Comparison of ENCODE assay signal across 8 mouse cellular contexts in the genomic region with DNA sequence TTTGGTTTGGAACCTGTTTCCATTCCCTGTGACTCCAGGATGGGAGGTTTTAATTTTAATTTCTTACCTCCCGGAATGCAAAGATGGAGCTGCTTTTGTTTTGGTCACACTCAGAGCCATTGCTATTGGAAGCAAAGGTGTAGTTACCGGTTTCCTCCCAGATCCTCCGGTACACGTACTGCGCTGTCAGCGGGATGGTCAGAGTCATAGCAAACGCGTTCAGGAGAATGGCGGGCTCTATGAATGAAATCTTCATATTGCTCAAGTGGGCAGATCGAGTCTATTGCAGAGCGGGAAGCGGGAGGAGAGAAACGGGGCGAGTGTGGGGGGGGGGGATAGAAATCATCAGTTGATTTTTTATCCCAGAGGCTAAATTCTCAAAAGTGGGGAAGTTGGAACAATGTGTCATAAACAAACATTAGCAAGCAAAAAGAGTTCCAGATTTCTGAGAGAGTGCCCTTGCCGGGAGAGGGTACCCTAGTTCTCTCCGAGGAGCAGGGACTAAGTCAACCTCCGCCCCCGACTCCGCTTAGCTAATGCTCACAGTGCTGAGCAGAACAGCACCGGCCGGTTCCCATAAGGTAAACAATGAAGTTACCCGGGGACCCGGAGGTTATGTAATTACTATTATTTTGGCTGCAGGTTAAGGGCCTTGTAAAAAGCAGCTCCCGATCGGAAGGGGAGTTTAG. TPM values are rescaled to one million over a fixed set of nuclear protein-coding genes. Genes with fewer than 3 reads are reported as not detected.
DNase-seq lines count a peak whose midpoint lies in the region; ATAC-seq lines count a peak whose summit lies in the region.

No protein-coding gene starts in this region.

- no peak for ATAC-seq in CD4-positive, CD25-positive, alpha-beta regulatory T cell, adult 4 months
- ATAC-seq in embryonic facial prominence, embryonic 13.5 days (ENCODE audit: insufficient number of reproducible peaks, insufficient read depth, low FRiP score, low TSS enrichment, low read depth) = no peak
- ATAC-seq in hindbrain, embryonic 15.5 days (ENCODE audit: low FRiP score, low read depth) = peak; percentile 31; the same call in 1 of the 2 replicates
- ATAC-seq in liver, embryonic 15.5 days (ENCODE audit: insufficient read depth) = peak; percentile 34
- peak; percentile 44 for ATAC-seq in neural tube, embryonic 14.5 days (ENCODE audit: low read depth)

- H3K4me3 ChIP-seq in embryonic facial prominence, embryonic 13.5 days = peak overlapping the region; percentile 70
- peak overlapping the region; percentile 60 for H3K4me3 ChIP-seq in hindbrain, embryonic 15.5 days
- H3K4me3 ChIP-seq in liver, embryonic 15.5 days (replicated peaks) = peak overlapping the region; percentile 75
- peak overlapping the region; percentile 63 for H3K4me3 ChIP-seq in neural tube, embryonic 14.5 days (ENCODE audit: low read depth, low read length)

- H3K9me3 ChIP-seq in embryonic facial prominence, embryonic 13.5 days = no peaks in the 10 kb centered on the region
- no peaks in the 10 kb centered on the region for H3K9me3 ChIP-seq in hindbrain, embryonic 15.5 days
- H3K9me3 ChIP-seq in liver, embryonic 15.5 days (replicated peaks) = no peaks in the 10 kb centered on the region
- no peaks in the 10 kb centered on the region for H3K9me3 ChIP-seq in neural tube, embryonic 14.5 days (ENCODE audit: control insufficient read depth, low read length)

- 2% methylated on average over 25 of the region's 25 CpGs for WGBS in embryonic facial prominence, embryonic 13.5 days
- under 1% methylated on average over 25 of the region's 25 CpGs for WGBS in hindbrain, embryonic 15.5 days
- WGBS in liver, embryonic 15.5 days (ENCODE audit: insufficient replicate concordance) = 2% methylated on average over 25 of the region's 25 CpGs
- 2% methylated on average over 25 of the region's 25 CpGs for whole genome bisulfite sequencing in neural tube, embryonic 14.5 days

- peaks cover 10% of the 10 kb centered on the region for H3K4me1 ChIP-seq in embryonic facial prominence, embryonic 13.5 days
- H3K4me1 ChIP-seq in hindbrain, embryonic 15.5 days (replicated peaks) = peaks cover 21% of the 10 kb centered on the region
- H3K4me1 ChIP-seq in liver, embryonic 15.5 days (replicated peaks) = peaks cover 56% of the 10 kb centered on the region
- H3K4me1 ChIP-seq in neural tube, embryonic 14.5 days (ENCODE audit: control insufficient read depth, insufficient read depth, low read length) = peaks cover 7% of the 10 kb centered on the region; the same call in 1 of the 2 replicates

- H3K4me2 ChIP-seq in embryonic facial prominence, embryonic 13.5 days = peak overlapping the region; percentile 94
- peak overlapping the region; percentile 80 for H3K4me2 ChIP-seq in hindbrain, embryonic 15.5 days
- peak overlapping the region; percentile 82 for H3K4me2 ChIP-seq in liver, embryonic 15.5 days
- peak overlapping the region; percentile 96 for H3K4me2 ChIP-seq in neural tube, embryonic 14.5 days (ENCODE audit: low read depth, low read length)

- peak; percentile 24 for DNase-seq in CD4-positive, CD25-positive, alpha-beta regulatory T cell, adult 2 months (ENCODE audit: low read depth, low spot score)
- peak; percentile 39 for DNase-seq in MEL-GATA-1-ER (ENCODE audit: extremely low read depth, low read depth)
- no peak for DNase-seq in left cerebral cortex, adult 8-10 months (ENCODE audit: low spot score in 2 of 2)

- H3K27ac ChIP-seq in embryonic facial prominence, embryonic 13.5 days = no peak overlapping the region
- H3K27ac ChIP-seq in hindbrain, embryonic 15.5 days (replicated peaks) = no peak overlapping the region
- H3K27ac ChIP-seq in liver, embryonic 15.5 days (replicated peaks) = peak overlapping the region; percentile 87
- H3K27ac ChIP-seq in neural tube, embryonic 14.5 days (ENCODE audit: low read depth, low read length) = no peak overlapping the region

- H3K27me3 ChIP-seq in embryonic facial prominence, embryonic 13.5 days = peaks cover 26% of the 10 kb centered on the region
- 0 out of 2 replicates have a peak, but pooled peaks cover 4% of the 10 kb centered on the region for H3K27me3 ChIP-seq in hindbrain, embryonic 15.5 days
- 0 out of 2 replicates have a peak, but pooled peaks cover 3% of the 10 kb centered on the region for H3K27me3 ChIP-seq in liver, embryonic 15.5 days
- peaks cover 2% of the 10 kb centered on the region; the same call in 1 of the 2 replicates for H3K27me3 ChIP-seq in neural tube, embryonic 14.5 days (ENCODE audit: control insufficient read depth, insufficient read depth, low read length)

- no peaks in the 10 kb centered on the region for H3K36me3 ChIP-seq in embryonic facial prominence, embryonic 13.5 days
- H3K36me3 ChIP-seq in hindbrain, embryonic 15.5 days = no peaks in the 10 kb centered on the region
- H3K36me3 ChIP-seq in liver, embryonic 15.5 days (replicated peaks) = peaks cover 5% of the 10 kb centered on the region; the same call in 1 of the 2 replicates
- no peaks in the 10 kb centered on the region for H3K36me3 ChIP-seq in neural tube, embryonic 14.5 days (ENCODE audit: control insufficient read depth, insufficient read depth, low read length)

- H3K9ac ChIP-seq in embryonic facial prominence, embryonic 13.5 days = peak overlapping the region; percentile 67
- peak overlapping the region; percentile 55 for H3K9ac ChIP-seq in hindbrain, embryonic 15.5 days
- peak overlapping the region; percentile 70 for H3K9ac ChIP-seq in liver, embryonic 15.5 days
- H3K9ac ChIP-seq in neural tube, embryonic 14.5 days (replicated peaks; ENCODE audit: low read depth, low read length) = peak overlapping the region; percentile 51

RNA-seq across cellular contexts. Expression of a gene that starts 0.7 kb away (rescaled TPM):
- 10 to 100 TPM; 18.2 to 23.6 TPM for polyA plus RNA-seq in CD4-positive, CD25-positive, alpha-beta regulatory T cell, adult 4 months (2017; shearing (Covaris generic))
- polyA plus RNA-seq in embryonic facial prominence, embryonic 13.5 days (2015; fragmentation: Nextera tagmentation; extraction: Ambion mirVana) = 2.0 and 3.2 TPM in 2 replicates
- polyA plus RNA-seq in hindbrain, embryonic 15.5 days (2015; fragmentation: Nextera tagmentation; extraction: Ambion mirVana) = 5.0 and 5.2 TPM in 2 replicates
- polyA plus RNA-seq in liver, embryonic 15.5 days (2015; fragmentation: Nextera tagmentation; extraction: Ambion mirVana) = 15.2 and 17.0 TPM in 2 replicates
- 3.7 and 6.2 TPM in 2 replicates for polyA plus RNA-seq in neural tube, embryonic 14.5 days (2014; fragmentation: Nextera tagmentation; extraction: Ambion mirVana)
- total RNA-seq in left cerebral cortex, adult 8-10 months (2022) = 10 to 100 TPM in 1 of 4 experiments, 1 to 10 TPM in 3; 8.6 to 11.2 (median 9.2) TPM

RNA-seq across cellular contexts. Expression of a gene that starts 33.6 kb away (rescaled TPM):
- 100 to 1,000 TPM; 179 to 537 TPM for polyA plus RNA-seq in CD4-positive, CD25-positive, alpha-beta regulatory T cell, adult 4 months (2017; shearing (Covaris generic))
- polyA plus RNA-seq in embryonic facial prominence, embryonic 13.5 days (2015; fragmentation: Nextera tagmentation; extraction: Ambion mirVana) = 438 and 500 TPM in 2 replicates
- polyA plus RNA-seq in hindbrain, embryonic 15.5 days (2015; fragmentation: Nextera tagmentation; extraction: Ambion mirVana) = 461 and 478 TPM in 2 replicates
- polyA plus RNA-seq in liver, embryonic 15.5 days (2015; fragmentation: Nextera tagmentation; extraction: Ambion mirVana) = 175 and 209 TPM in 2 replicates
- polyA plus RNA-seq in neural tube, embryonic 14.5 days (2014; fragmentation: Nextera tagmentation; extraction: Ambion mirVana) = 514 and 515 TPM in 2 replicates
- 100 to 1,000 TPM; 141 to 181 (median 153) TPM for total RNA-seq in left cerebral cortex, adult 8-10 months (2022)

Comparison
In these comparisons a context has a peak if more than half of its experiments do, and no peak if none do; other contexts are left out.
1. DNase-seq: peak in CD4-positive, CD25-positive, alpha-beta regulatory T cell, adult 2 months (single experiment) and MEL-GATA-1-ER (single experiment); none in left cerebral cortex, adult 8-10 months (0 of 2).
2. ATAC-seq: peak in hindbrain, embryonic 15.5 days (single experiment), liver, embryonic 15.5 days (single experiment) and neural tube, embryonic 14.5 days (single experiment); none in CD4-positive, CD25-positive, alpha-beta regulatory T cell, adult 4 months (single experiment) and embryonic facial prominence, embryonic 13.5 days (single experiment).
3. Peak in every context shown above with its lines, with median percentiles within 50 percentile points of each other: H3K4me2 ChIP-seq, H3K4me3 ChIP-seq and H3K9ac ChIP-seq.